11 mouse cellular contexts compared by ENCODE assay signal in the genomic region with DNA sequence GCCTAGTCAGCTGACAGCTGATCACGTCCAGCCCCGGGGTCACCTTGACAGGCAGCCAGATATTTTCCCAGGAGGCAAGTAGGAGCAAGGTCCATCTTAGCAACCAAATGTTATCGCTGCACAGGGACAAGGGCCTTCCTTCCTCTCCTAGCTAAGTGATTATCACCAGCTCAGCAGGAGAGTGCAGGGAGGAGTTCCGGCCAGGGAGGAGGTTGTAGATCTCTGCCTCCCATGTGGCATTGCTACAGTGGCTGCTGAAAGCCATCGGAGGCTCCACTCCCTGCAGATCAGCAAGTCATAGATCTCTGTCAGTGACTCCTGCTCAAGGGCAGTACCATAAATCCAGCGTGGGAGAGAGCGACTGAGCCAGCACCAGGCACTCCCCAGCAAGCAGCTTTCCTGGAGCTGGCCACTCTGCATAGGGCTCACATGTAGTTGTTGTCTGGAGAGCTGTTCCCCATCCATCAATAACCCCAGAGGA. TPM values are rescaled to one million over a fixed set of nuclear protein-coding genes. Genes with fewer than 3 reads are reported as not detected.
A peak's percentile ranks its signal among the peaks of the same experiment; 100 is the strongest.
DNase-seq lines count a peak whose midpoint lies in the region; ATAC-seq lines count a peak whose summit lies in the region.
"Had no signal": no experiment of that assay in that cellular context is flagged by ENCODE, and none has a peak within 500 bp of the region (broad histone marks: within the 10 kb centered on the region; RNA-seq: fewer than 3 reads in every experiment).

No protein-coding gene starts in this region.

- no peak overlapping the region for H3K4me2 ChIP-seq in hindbrain, embryonic 13.5 days
- no peak overlapping the region for H3K4me2 ChIP-seq in liver, embryonic 12.5 days
- H3K4me2 ChIP-seq: embryonic facial prominence, embryonic 13.5 days had no signal

- H3K36me3 ChIP-seq in hindbrain, embryonic 13.5 days, result no peaks in the 10 kb centered on the region
- no peaks in the 10 kb centered on the region for H3K36me3 ChIP-seq in liver, embryonic 12.5 days
- H3K36me3 ChIP-seq: embryonic facial prominence, embryonic 13.5 days had no signal

- DNase-seq in adrenal gland, postnatal 10 days, result peak; percentile 74
- peak; percentile 58 for DNase-seq in embryo, embryonic 11 days
- DNase-seq in right cerebral cortex, adult 18-20 months, result no peak
- no peak for DNase-seq in thymus, postnatal 36 days
- no peak for DNase-seq in lung, postnatal 36 days

- H3K4me1 ChIP-seq in hindbrain, embryonic 13.5 days (replicated peaks), result peaks cover 17% of the 10 kb centered on the region
- H3K4me1 ChIP-seq in liver, embryonic 12.5 days, result no peaks in the 10 kb centered on the region
- H3K4me1 ChIP-seq: embryonic facial prominence, embryonic 13.5 days had no signal

- WGBS in hindbrain, embryonic 13.5 days, result 29% methylated on average over 7 of the region's 7 CpGs
- WGBS in liver, embryonic 12.5 days (ENCODE audit: insufficient replicate concordance), result 13% methylated on average over 7 of the region's 7 CpGs

- ATAC-seq in hindbrain, embryonic 13.5 days (ENCODE audit: low FRiP score), result peak; percentile 46; the same call in 1 of the 2 replicates
- ATAC-seq in liver, embryonic 12.5 days, result 0 out of 2 replicates have a peak, but pooled peaks have one; percentile 21
- ATAC-seq in megakaryocyte-erythroid progenitor cell, adult 5-6 weeks (replicated peaks; ENCODE audit: low FRiP score, low TSS enrichment, poor library complexity, severe bottlenecking), result no peak; the same call in 1 of the 2 replicates
- ATAC-seq: Patski had no signal

- no peak overlapping the region for H3K4me3 ChIP-seq in hindbrain, embryonic 13.5 days
- no peak overlapping the region for H3K4me3 ChIP-seq in liver, embryonic 12.5 days
- H3K4me3 ChIP-seq: embryonic facial prominence, embryonic 13.5 days had no signal

- peak overlapping the region; percentile 67 for H3K27ac ChIP-seq in hindbrain, embryonic 13.5 days
- 0 out of 2 replicates have a peak overlapping the region, but pooled peaks have one; percentile 2 for H3K27ac ChIP-seq in liver, embryonic 12.5 days
- H3K27ac ChIP-seq: embryonic facial prominence, embryonic 13.5 days had no signal

- H3K9me3 ChIP-seq in hindbrain, embryonic 13.5 days, result no peaks in the 10 kb centered on the region
- no peaks in the 10 kb centered on the region for H3K9me3 ChIP-seq in liver, embryonic 12.5 days (replicated peaks)
- H3K9me3 ChIP-seq: embryonic facial prominence, embryonic 13.5 days had no signal

- H3K27me3 ChIP-seq in hindbrain, embryonic 13.5 days, result no peaks in the 10 kb centered on the region
- no peaks in the 10 kb centered on the region for H3K27me3 ChIP-seq in liver, embryonic 12.5 days (replicated peaks)
- H3K27me3 ChIP-seq: embryonic facial prominence, embryonic 13.5 days had no signal

- H3K9ac ChIP-seq in hindbrain, embryonic 13.5 days, result no peak overlapping the region
- no peak overlapping the region for H3K9ac ChIP-seq in liver, embryonic 12.5 days
- H3K9ac ChIP-seq: embryonic facial prominence, embryonic 13.5 days had no signal

RNA-seq across cellular contexts. Expression of a gene that starts 34.5 kb away (rescaled TPM):
- total RNA-seq in adrenal gland, postnatal 10 days (2021), result not detected
- 0.48 and 0.71 TPM in 2 replicates for polyA plus RNA-seq in hindbrain, embryonic 13.5 days (2015; fragmentation: Nextera tagmentation; extraction: Ambion mirVana)
- not detected in 2 replicates for polyA plus RNA-seq in liver, embryonic 12.5 days (2016; fragmentation: Nextera tagmentation; extraction: Ambion mirVana)
- not detected in 2 replicates for total RNA-seq in megakaryocyte-erythroid progenitor cell, adult 5-6 weeks (2014; fragmentation: Nextera tagmentation)
- not detected in 2 replicates for total RNA-seq in megakaryocyte-erythroid progenitor cell, adult 5-6 weeks (2017)
- total RNA-seq: layer of hippocampus, postnatal 14 days had no signal
- polyA plus RNA-seq: embryonic facial prominence, embryonic 13.5 days; Patski had no signal

RNA-seq across cellular contexts. Expression of a gene that starts 48.7 kb away (rescaled TPM):
- 1 to 10 TPM in 1 of 2 experiments, under 1 TPM in 1; 0.73 to 1.1 TPM for total RNA-seq in adrenal gland, postnatal 10 days (2021)
- 2.0 and 2.2 TPM in 2 replicates for polyA plus RNA-seq in hindbrain, embryonic 13.5 days (2015; fragmentation: Nextera tagmentation; extraction: Ambion mirVana)
- 0.26 and 0.52 TPM in 2 replicates for polyA plus RNA-seq in liver, embryonic 12.5 days (2016; fragmentation: Nextera tagmentation; extraction: Ambion mirVana)
- 0.04 TPM in 1 of 2 replicates, not detected in the other for total RNA-seq in megakaryocyte-erythroid progenitor cell, adult 5-6 weeks (2014; fragmentation: Nextera tagmentation)
- not detected in 2 replicates for total RNA-seq in megakaryocyte-erythroid progenitor cell, adult 5-6 weeks (2017)

Comparison
In these comparisons a context has a peak if more than half of its experiments do, and no peak if none do; other contexts are left out.
1. DNase-seq: peak in adrenal gland, postnatal 10 days (single experiment) and embryo, embryonic 11 days (single experiment); none in right cerebral cortex, adult 18-20 months (single experiment), thymus, postnatal 36 days (0 of 2) and lung, postnatal 36 days (single experiment).